Mouse (Mus musculus): ENCODE results near the gene Rxylt1.

Rxylt1 gene

DNA sequence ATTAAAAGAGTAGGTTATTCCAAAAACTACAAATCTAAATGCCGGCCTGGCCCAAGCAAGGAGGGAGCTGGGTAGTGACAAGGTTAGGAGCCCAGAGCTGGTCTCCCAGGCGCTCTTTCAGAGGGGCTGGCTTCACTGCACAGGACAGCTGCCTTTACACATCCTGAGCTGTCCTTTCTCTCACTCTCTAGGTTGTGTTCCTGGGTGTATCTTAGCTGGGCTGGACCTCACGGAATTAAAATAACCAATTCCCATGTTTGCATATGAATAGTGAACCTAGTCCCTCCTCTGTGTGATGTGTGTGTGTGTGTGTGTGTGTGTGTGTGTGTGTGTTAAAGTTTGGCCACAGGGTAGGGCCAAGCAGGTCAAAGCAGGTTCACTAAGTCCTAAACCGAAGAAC lies 52.2 kb downstream of the Rxylt1 start:
- DNase-seq (ENCODE audit: low spot score in 2 of 2), result no peak

GRCm38 (mm10) chr10:122040372-122040771 lies 56.8 kb downstream of the Rxylt1 start:
- peak; percentile 17 to 24 for DNase-seq (ENCODE audit: low spot score in 2 of 2)

GRCm38 (mm10) chr10:122039566-122039965 lies 57.6 kb downstream of the Rxylt1 start:
- DNase-seq (ENCODE audit: low spot score in 2 of 2), result no peak

GRCm38 (mm10) chr10:122038554-122038953 lies 58.6 kb downstream of the Rxylt1 start:
- DNase-seq (ENCODE audit: low spot score in 2 of 2), result no peak

- no peak for DNase-seq (ENCODE audit: low spot score in 2 of 2)
Observed at GRCm38 (mm10) chr10:122033271-122033670, 63.9 kb downstream of the Rxylt1 start.

DNA sequence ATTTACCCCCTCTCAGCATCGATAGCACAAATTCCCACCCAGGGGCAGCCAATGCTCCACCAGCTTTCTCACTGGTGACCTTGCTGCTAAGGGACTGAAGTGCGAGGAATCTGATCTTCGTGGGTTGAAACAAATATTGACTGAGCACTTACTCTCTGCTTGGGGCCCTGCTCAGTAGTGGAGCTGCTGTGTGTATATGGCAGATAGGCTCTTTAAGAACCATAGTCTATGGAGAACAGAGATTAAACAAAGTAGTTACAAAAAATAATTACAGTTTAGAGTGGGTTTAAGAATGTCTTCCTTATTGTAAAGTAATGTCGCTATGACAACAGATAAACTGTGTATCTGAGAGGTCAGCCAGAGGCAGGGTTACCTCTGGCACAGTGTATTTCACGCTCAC lies 66.8 kb downstream of the Rxylt1 start:
- DNase-seq (ENCODE audit: low spot score in 2 of 2), result no peak

DNA sequence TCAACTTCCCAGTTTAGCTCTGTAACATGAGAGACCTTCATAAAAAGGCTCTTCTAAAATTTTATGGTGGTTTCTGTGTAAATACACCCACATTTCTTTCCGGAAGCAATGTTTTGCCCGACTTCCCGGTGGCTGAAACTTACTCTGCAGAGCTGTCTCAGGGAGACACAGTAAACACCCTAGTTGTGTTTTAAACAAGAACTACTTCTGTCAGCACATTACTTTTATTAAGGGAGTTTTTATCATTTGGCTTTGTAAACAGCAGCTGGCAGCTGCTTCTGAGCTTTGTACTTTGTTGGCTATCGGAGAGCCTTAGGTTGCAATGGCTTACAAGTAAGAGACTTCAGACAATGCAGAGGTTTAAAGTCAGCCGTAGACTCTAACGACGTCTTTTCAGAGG lies 67.4 kb downstream of the Rxylt1 start:
- DNase-seq (ENCODE audit: low spot score in 2 of 2), result no peak
